Mouse (Mus musculus) heart, embryonic 11.5 days (tissue): ENCODE measurements around the gene Slc17a9. TPM values are rescaled to one million over a fixed set of nuclear protein-coding genes. Genes with fewer than 3 reads are reported as not detected.

Experiments
- ATAC-seq: fragments of 200-750 bp; cut with Nextera tagmentation; replicated peaks from 2 replicates; pipeline ENCODE4 v1.8.0; 2017; ENCODE audit warnings: moderate library complexity; ENCODE audit not compliant: insufficient number of reproducible peaks, low FRiP score, low TSS enrichment
- H3K27ac ChIP-seq: fragments of 300-500 bp; sonication (generic); 2 replicates; pipeline ENCODE4 v1.5.1; 2014; ENCODE audit warnings: mild to moderate bottlenecking, low read depth, low read length
- H3K27me3 ChIP-seq: fragments of 300-500 bp; sonication (generic); 2 replicates; pipeline ENCODE4 v1.6.1; 2014; ENCODE audit warnings: mild to moderate bottlenecking, low read length, mixed read lengths; ENCODE audit not compliant: control insufficient read depth, insufficient read depth
- H3K36me3 ChIP-seq: fragments of 300-500 bp; sonication (generic); 2 replicates; pipeline ENCODE4 v1.6.1; 2014; ENCODE audit warnings: mild to moderate bottlenecking, low read length, moderate library complexity, mixed read lengths; ENCODE audit not compliant: control insufficient read depth, insufficient read depth
- H3K4me1 ChIP-seq: fragments of 300-500 bp; sonication (generic); 2 replicates; pipeline ENCODE4 v1.6.1; 2014; ENCODE audit warnings: low read length; ENCODE audit not compliant: control insufficient read depth, insufficient read depth
- H3K4me2 ChIP-seq: fragments of 300-500 bp; sonication (generic); 2 replicates; pipeline ENCODE4 v1.6.1; 2014; ENCODE audit warnings: mild to moderate bottlenecking, moderate library complexity
- H3K4me3 ChIP-seq: fragments of 300-500 bp; sonication (generic); 2 replicates; pipeline ENCODE4 v1.5.1; 2014; ENCODE audit warnings: low read depth, low read length
- H3K9ac ChIP-seq: fragments of 300-500 bp; sonication (generic); 2 replicates; pipeline ENCODE4 v1.6.1; 2014; ENCODE audit warnings: mild to moderate bottlenecking, low read depth, low read length, moderate library complexity
- H3K9me3 ChIP-seq: fragments of 300-500 bp; sonication (generic); replicated peaks from 2 replicates; pipeline ENCODE4 v1.6.1; 2016; ENCODE audit warnings: low read length; ENCODE audit not compliant: control insufficient read depth
- WGBS: fragments of 180-500 bp; shearing (Covaris S2); extraction: QIAGEN DNeasy Blood & Tissue Kit; methylation state at CpG from one replicate; pipeline ENCODE4 v1.1.7; 2014; ENCODE audit not compliant: insufficient replicate concordance; 5-methylcytosine and 5-hydroxymethylcytosine counted together
- polyA plus RNA-seq: library from polyadenylated mRNA; unstranded; fragments of >200 nt; fragmentation: Nextera tagmentation; extraction: Ambion mirVana; gene quantifications from 2 replicates; pipeline ENCODE4 v1.2.1, GENCODE M21; 2014

The Slc17a9 gene
- polyA plus RNA-seq, 1 experiment from 2014 or later = 0.96 TPM

DNA sequence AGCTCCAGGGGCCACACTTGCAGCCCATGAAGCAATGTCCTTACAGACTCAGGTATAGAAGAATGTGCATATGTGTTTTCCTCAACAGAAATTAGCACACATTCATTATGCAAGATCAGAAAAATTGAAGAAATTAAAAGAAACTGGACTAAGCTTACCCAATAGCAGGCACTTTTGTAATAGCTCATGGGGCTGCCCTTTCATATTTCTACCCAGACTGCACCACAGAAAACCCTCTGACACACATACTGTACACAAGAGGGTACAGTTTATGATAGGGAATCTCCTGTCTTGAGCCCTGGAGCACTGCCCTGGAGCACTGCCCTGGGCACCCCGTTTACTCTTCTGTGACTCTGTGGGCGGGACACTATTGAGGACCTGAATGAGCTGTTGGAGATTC is 12.9 kb downstream of the Slc17a9 start:
- no peaks in the 10 kb centered on the region for H3K36me3 ChIP-seq
- no peak overlapping the region for H3K4me2 ChIP-seq
- WGBS = 67% methylated on average over 2 of the region's 2 CpGs
- no peak overlapping the region for H3K9ac ChIP-seq
- H3K27ac ChIP-seq = no peak overlapping the region
- H3K4me1 ChIP-seq = no peaks in the 10 kb centered on the region
- no peak overlapping the region for H3K4me3 ChIP-seq
- no peaks in the 10 kb centered on the region for H3K9me3 ChIP-seq
- peaks cover 7% of the 10 kb centered on the region; the same call in 1 of the 2 replicates for H3K27me3 ChIP-seq
- no peak for ATAC-seq

GRCm38 (mm10) chr2:180740349-180740748 is 15.3 kb downstream of the Slc17a9 start:
- no peak for ATAC-seq
- Histone ChIP-seq H3K27me3 (peaks cover 7% of the 10 kb centered on the region; the same call in 1 of the 2 replicates), H3K27ac (no peak overlapping the region), H3K36me3 (no peaks in the 10 kb centered on the region), H3K9ac (no peak overlapping the region), H3K4me3 (no peak overlapping the region), H3K4me2 (no peak overlapping the region), H3K4me1 (no peaks in the 10 kb centered on the region), H3K9me3 (no peaks in the 10 kb centered on the region)
- WGBS = 24% methylated on average over 3 of the region's 3 CpGs

GRCm38 (mm10) chr2:180741421-180741820 is 16.4 kb downstream of the Slc17a9 start:
- no peak for ATAC-seq
- Histone ChIP-seq H3K9ac (no peak overlapping the region), H3K27me3 (peaks cover 7% of the 10 kb centered on the region; the same call in 1 of the 2 replicates), H3K4me2 (no peak overlapping the region), H3K36me3 (no peaks in the 10 kb centered on the region), H3K9me3 (no peaks in the 10 kb centered on the region), H3K27ac (no peak overlapping the region), H3K4me3 (no peak overlapping the region), H3K4me1 (no peaks in the 10 kb centered on the region)
- 60% methylated on average over 7 of the region's 7 CpGs for WGBS

GRCm38 (mm10) chr2:180742820-180743219 is 17.8 kb downstream of the Slc17a9 start:
- no peaks in the 10 kb centered on the region for H3K36me3 ChIP-seq
- no peaks in the 10 kb centered on the region for H3K9me3 ChIP-seq
- H3K27me3 ChIP-seq = peaks cover 7% of the 10 kb centered on the region; the same call in 1 of the 2 replicates
- no peak overlapping the region for H3K9ac ChIP-seq
- no peak overlapping the region for H3K4me2 ChIP-seq
- ATAC-seq = no peak
- no peak overlapping the region for H3K27ac ChIP-seq
- no peak overlapping the region for H3K4me3 ChIP-seq
- WGBS = 78% methylated on average over 6 of the region's 6 CpGs
- no peaks in the 10 kb centered on the region for H3K4me1 ChIP-seq

DNA sequence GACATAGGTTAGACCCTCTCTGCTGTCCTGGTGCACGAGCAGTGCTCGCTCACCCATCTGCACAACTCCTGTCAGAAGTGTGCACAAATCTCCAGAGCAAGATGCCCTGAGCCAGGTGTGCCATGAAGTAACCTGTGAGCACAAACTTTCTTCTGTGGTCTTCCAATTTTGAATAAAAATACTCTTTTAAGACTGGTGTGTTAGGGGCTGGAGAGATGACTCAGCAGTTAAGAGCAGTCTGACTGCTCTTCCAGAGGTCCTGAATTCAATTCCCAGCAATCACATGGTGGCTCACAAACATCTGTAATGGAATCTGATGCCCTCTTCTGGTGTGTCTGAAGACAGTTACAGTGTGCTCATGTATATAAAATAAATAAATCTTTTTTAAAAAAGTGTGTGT is 18.3 kb downstream of the Slc17a9 start:
- no peak for ATAC-seq
- WGBS = 86% methylated on average over 2 of the region's 2 CpGs

DNA sequence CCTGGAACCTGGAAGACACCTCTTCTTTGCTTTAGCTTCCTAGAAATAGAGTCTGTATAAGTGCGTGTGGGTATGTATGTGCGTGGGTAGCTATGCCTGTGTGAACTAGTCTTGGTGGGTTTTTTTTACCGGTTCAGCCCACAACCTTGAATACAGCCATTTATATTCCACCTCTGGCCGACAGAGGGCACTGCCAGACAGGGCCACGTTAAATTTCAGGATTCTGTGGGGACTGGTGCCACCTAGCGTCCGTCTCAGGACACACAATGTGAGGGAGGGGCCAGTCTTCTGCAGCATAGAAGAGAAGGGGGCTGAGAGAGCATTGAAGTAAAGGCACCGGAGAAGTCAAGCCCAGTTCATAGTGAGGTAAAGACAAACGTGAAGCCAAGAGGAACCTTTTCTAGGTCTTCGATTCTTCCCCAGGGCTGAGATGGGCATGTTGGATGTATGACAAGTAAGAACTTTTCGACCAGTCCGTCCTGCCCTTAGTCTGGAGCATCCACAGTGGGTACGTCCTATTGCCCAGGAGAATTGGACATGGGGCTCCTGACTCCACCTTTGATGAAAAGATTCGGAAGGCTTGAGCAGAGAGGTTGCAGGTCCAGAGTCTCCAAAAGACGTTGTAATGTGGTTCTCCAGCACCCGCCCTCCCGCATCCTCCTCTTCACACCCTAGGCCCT is 20.3 kb downstream of the Slc17a9 start:
- 34% methylated on average over 17 of the region's 17 CpGs for WGBS

More for the DNA sequence above, 18.3 kb downstream of the Slc17a9 start:
- Histone ChIP-seq H3K36me3 (no peaks in the 10 kb centered on the region), H3K4me1 (no peaks in the 10 kb centered on the region), H3K4me2 (no peak overlapping the region), H3K4me3 (no peak overlapping the region), H3K9ac (no peak overlapping the region), H3K27me3 (peaks cover 7% of the 10 kb centered on the region; the same call in 1 of the 2 replicates), H3K27ac (no peak overlapping the region), H3K9me3 (no peaks in the 10 kb centered on the region)

DNA sequence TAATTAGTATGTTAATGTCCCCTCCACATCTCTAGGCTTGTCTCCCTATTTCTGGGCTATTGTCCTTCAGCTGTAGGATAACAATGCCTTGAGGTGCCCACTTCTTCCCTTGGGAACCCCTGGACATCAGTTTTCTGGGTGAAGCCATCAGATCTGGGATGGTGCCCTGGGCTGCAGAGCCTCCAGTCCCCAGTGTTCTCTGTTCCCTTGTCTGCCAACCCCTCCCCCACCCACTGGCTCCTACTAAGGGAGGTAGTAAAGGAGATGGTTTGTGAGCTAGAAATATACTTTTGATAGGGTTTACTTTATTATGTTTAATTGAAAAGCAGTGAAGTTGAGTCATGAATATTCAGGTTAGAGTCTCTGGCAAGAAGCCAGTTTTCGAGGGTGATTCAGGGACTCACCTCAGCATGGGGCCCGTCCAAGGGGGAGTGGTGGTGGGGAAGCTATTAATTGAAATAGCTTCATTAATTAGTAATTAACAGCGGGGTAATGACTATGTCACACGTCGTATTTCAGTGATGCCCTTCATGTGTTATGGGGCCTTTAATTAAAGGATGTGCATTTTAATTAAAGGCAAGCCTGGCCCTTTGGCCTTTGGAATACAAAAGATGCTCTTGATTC is 21.6 kb downstream of the Slc17a9 start:
- H3K27me3 ChIP-seq = 0 out of 2 replicates have a peak, but pooled peaks cover 4% of the 10 kb centered on the region
- no peaks in the 10 kb centered on the region for H3K4me1 ChIP-seq

More for the DNA sequence above, 20.3 kb downstream of the Slc17a9 start:
- ATAC-seq = no peak
- Histone ChIP-seq H3K9me3 (no peaks in the 10 kb centered on the region), H3K4me2 (no peak overlapping the region), H3K27me3 (0 out of 2 replicates have a peak, but pooled peaks cover 5% of the 10 kb centered on the region), H3K36me3 (no peaks in the 10 kb centered on the region), H3K9ac (no peak overlapping the region), H3K4me3 (no peak overlapping the region), H3K4me1 (no peaks in the 10 kb centered on the region), H3K27ac (no peak overlapping the region)

DNA sequence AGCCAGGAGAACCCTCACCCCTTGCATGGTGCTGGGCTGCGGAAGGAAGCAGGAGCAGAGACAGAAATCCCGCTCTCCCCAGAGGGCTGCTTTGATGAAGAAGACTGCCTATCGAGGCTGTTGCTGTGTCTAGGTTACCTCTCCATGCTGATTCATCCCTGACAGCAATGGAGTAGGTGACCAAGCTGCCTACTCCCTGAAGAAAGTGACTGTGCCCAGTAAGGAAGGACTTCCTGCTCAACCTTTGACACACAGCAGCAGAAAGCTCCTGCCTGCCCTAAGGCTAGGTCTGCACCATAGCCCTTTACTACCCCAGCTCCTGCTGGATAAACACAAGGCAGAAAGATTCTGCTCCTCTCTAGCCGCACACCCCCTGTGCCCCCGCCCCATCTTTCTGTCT is 23.8 kb downstream of the Slc17a9 start:
- no peak for ATAC-seq
- H3K4me2 ChIP-seq = no peak overlapping the region
- H3K9ac ChIP-seq = no peak overlapping the region
- no peaks in the 10 kb centered on the region for H3K4me1 ChIP-seq
- H3K27ac ChIP-seq = no peak overlapping the region
- no peaks in the 10 kb centered on the region for H3K36me3 ChIP-seq
- H3K4me3 ChIP-seq = no peak overlapping the region
- 49% methylated on average over 5 of the region's 5 CpGs for WGBS
- no peaks in the 10 kb centered on the region for H3K9me3 ChIP-seq
- H3K27me3 ChIP-seq = 0 out of 2 replicates have a peak, but pooled peaks cover 4% of the 10 kb centered on the region

More for the DNA sequence above, 21.6 kb downstream of the Slc17a9 start:
- no peak for ATAC-seq
- Histone ChIP-seq H3K36me3 (no peaks in the 10 kb centered on the region), H3K9me3 (no peaks in the 10 kb centered on the region), H3K27ac (no peak overlapping the region), H3K4me2 (no peak overlapping the region), H3K9ac (no peak overlapping the region), H3K4me3 (no peak overlapping the region)
- WGBS = 41% methylated on average over 5 of the region's 5 CpGs
